Mouse (Mus musculus) gastrocnemius, postnatal 14 days (tissue): ENCODE results near the gene Rrn3. TPM values are rescaled to one million over a fixed set of nuclear protein-coding genes. Genes with fewer than 3 reads are reported as not detected.
"Not testable (repeated sequence)": the region's sequence is repeated elsewhere in the genome, so short reads cannot be mapped to it uniquely, and the experiment has no call there.

ENCODE experiments used
- DNase-seq: peaks from one replicate; pipeline ENCODE4 v3.0.0; 2021; ENCODE audit warnings: mixed read lengths
- intact Hi-C: fragments of 180-260 bp; cut with DNase I; formaldehyde crosslinking; loops from one replicate; pipeline ENCODE4 v1.15.1; 2025; ENCODE audit warnings: low total_unique reads
- long read RNA-seq, 2 experiments: library from polyadenylated mRNA; stranded (forward); transcript quantifications; one replicate each; pipeline ENCODE4 v2.0.0; 2021
- total RNA-seq, 2 experiments: library from RNA; stranded (reverse); gene quantifications; 2 replicates each; pipeline ENCODE4 v1.2.3; 2021

Gene Rrn3
- 10 to 100 TPM; 25.1 to 26.6 TPM for total RNA-seq
- long read RNA-seq, experiment 1, transcript Rrn3-201 (18 exons, 3,582 nt) = major isoform, 21 of 30 reads
- long read RNA-seq, experiment 1, partial matches to known transcripts = 2 of 30 reads
- long read RNA-seq, experiment 1, other reads (novel, unspliced or antisense) = 7 of 30 reads
- long read RNA-seq, experiment 2, transcript Rrn3-201 (18 exons, 3,582 nt) = major isoform, 36 of 46 reads
- long read RNA-seq, experiment 2, partial matches to known transcripts = 2 of 46 reads
- long read RNA-seq, experiment 2, other reads (novel, unspliced or antisense) = 8 of 46 reads

GRCm38 (mm10) chr16:13780353-13781036 is at the start of gene Rrn3:
Gene Rrn3 (plus strand): TSS chr16:13780708.
- intact Hi-C loops = no loop called here
- DNase-seq = peak; percentile 91

GRCm38 (mm10) chr16:13732786-13733185 is 47.7 kb upstream of the Rrn3 start:
- no peak for DNase-seq
- intact Hi-C loops = loop anchor here (10.0 kb wide), 2 partner anchors 198 to 618 kb away; no protein-coding TSS in a partner anchor

DNA sequence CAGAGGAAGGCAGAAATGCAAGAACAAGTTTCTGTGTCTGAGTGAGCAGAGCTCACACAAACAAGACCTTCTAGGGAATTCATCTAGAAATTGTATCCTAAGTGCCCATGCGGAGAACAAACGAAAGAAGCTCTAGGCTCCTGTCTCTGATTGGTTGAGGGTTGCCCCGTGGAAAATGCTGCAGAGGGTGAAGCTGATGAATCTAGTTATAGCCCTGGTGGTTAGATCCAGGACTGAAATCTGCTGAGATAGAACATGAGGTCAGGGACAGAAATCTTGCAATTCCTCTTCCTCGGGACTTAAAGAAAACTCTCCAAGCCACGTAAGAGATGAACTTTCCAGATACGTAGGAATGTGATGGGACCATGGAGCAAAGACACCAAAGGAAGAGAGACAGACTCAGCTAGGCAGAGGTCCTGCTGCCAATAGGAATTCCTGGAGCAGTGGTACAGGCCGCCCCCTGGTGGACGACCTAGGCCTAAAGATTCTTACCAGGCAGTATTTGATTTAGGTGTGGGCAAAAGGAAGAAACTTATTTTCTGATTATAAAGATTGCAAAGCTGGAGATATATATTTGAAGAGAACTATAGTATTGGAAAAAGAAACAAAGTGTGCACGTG is 46.9 kb upstream of the Rrn3 start:
- intact Hi-C loops = loop anchor here (10.0 kb wide), 2 partner anchors 199 to 619 kb away; no protein-coding TSS in a partner anchor
- DNase-seq = peak; percentile 73

DNA sequence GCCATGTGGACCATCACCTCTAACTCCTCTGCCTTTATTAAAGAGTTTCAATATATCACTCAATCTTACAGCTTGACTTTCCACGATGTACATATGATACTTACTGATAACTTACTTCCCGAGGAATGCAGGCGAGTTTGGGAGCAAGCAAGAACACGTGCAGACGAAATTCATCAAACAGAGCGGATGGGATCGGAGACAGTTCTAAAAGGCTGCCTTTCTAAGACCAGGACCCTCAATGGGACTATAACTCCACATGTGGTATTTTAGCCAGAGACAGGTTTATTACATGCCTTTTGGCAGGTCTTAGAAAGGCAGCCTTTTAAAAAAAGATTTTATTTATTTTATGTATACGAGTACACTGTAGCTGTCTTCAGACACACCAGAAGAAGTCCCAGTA is 44.5 kb upstream of the Rrn3 start:
- no peak for DNase-seq
- intact Hi-C loops = loop anchor here (10.0 kb wide), 2 partner anchors 201 to 621 kb away; no protein-coding TSS in a partner anchor

DNA sequence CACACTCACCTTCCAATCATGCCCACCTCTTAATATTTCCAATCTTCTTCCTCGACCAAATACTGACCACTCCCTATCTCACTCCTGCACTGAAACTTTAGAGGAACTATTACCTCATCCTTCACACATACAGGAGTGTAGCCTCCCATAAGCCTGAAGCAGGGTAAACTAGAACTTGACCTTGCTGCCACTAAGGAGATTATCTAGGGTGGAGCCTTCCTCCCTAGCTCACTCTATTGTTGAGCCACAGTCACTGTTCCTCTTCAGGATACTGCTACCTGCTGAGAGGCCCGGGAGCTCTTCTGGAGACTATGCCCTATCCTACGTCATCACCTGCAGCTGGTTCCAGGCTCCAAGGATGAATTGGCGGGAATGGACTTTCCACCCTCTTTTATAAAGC is 41.5 kb upstream of the Rrn3 start:
- intact Hi-C loops = loop anchor here (10.0 kb wide), 2 partner anchors 204 to 624 kb away; no protein-coding TSS in a partner anchor
- DNase-seq = not testable (repeated sequence)

GRCm38 (mm10) chr16:13740844-13741243 is 39.7 kb upstream of the Rrn3 start:
- intact Hi-C loops = no loop called here
- no peak for DNase-seq

GRCm38 (mm10) chr16:13747708-13748107 is 32.8 kb upstream of the Rrn3 start:
- intact Hi-C loops = no loop called here
- no peak for DNase-seq

DNA sequence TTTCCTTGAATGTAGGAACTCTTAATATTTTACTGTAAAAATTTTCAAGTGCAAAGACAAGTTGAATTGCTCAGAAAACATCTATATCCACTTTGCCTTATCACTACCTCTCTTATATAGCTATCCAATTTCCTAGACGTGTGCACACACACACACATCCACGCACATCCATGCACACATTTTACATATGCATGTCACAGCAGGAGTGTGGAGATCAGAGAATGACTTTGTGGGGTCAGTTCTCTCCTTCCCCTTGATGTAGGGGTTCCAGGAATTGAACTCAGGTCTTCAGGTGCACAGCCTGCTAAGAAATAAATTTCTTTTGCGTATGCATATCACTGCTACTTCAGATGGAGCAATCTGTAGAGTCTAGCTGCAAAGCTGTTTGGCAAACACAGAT is 32.4 kb upstream of the Rrn3 start:
- intact Hi-C loops = no loop called here

GRCm38 (mm10) chr16:13748813-13749212 is 31.7 kb upstream of the Rrn3 start:
- DNase-seq, intact Hi-C loops: not testable (repeated sequence)

More for the DNA sequence above, 32.4 kb upstream of the Rrn3 start:
- DNase-seq = no peak

DNA sequence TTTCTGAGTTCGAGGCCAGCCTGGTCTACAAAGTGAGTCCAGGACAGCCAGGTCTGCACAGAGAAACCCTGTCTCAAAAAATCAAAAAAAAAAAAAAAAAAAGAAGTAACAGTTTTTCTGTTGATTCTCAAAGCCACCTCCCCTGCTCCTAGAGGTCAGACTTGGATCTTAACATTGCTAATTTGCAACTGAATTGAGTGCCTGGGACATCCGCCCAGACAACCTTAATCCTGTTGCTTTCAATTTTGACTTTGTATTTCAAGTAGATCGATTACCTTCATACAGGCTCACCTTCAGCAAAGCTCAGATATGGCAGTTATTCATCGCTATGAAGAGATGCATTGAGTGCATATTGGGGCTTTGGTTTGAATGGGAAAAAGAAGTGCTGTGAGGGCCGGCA is 31.2 kb upstream of the Rrn3 start:
- intact Hi-C loops = no loop called here
- no peak for DNase-seq

- intact Hi-C loops = no loop called here
- no peak for DNase-seq
Measured at GRCm38 (mm10) chr16:13749981-13750380, 30.5 kb upstream of the Rrn3 start.

- intact Hi-C loops = no loop called here
- DNase-seq = no peak
Measured at GRCm38 (mm10) chr16:13750626-13751025, 29.9 kb upstream of the Rrn3 start.

DNA sequence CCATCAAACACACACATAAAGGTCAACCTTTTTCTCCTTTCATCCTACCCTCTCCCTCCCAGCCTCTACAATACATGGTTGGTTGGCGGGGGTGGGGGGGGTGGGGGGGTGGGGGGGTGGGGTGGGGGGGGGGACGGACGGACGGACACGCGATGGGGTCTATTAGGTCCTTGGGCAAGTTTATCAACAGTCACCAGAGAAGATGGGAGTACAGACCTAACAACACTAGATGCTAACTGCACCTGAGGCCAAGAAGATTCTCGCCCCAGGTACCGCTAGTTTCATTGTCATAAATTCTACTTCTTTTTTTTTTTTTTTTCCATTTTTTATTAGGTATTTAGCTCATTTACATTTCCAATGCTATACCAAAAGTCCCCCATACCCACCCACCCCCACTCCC is 26.5 kb upstream of the Rrn3 start:
- intact Hi-C loops = no loop called here
- no peak for DNase-seq

DNA sequence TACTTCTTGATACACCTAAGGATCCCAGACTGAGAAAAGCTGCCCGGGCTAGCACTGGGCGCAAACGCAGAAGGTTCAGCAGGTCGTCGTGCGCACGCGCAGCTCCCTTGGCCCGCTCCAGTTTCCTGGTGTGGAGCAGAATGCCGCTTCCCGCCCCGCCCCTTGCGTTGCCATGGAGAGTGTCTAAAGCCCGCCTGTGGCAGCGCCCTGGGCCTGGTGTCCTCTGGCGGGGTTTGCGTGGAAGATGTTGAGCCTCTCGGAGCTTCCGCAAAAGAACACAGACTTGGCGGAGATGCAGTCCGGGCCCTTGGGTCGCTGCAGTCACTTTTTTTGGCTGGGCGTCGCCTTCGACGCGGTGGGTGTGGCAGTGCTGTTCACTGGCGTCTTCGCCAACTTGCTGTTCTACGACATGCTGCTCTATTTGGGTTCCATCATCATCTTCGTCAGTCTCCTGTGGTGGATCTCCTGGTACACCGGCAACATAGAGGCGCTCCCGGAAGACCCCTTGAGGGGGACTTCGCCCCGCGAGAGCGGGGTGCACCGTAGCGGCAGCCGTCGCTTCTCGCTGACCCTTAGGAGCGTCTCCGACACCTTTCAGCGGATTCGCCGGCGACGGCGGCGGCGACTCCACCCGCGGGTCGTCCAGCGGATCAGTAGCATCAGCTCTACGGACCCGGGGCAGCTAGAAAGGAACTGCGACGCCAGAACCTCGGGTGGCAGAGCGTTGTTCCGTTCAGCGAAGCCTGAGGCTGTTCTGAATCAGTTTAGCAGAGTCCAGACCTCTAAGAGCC is 25.9 kb upstream of the Rrn3 start:
- intact Hi-C loops = no loop called here
- DNase-seq = peak; percentile 96

- no peak for DNase-seq
- intact Hi-C loops = no loop called here
Measured at GRCm38 (mm10) chr16:13757823-13758222, 22.7 kb upstream of the Rrn3 start.

DNA sequence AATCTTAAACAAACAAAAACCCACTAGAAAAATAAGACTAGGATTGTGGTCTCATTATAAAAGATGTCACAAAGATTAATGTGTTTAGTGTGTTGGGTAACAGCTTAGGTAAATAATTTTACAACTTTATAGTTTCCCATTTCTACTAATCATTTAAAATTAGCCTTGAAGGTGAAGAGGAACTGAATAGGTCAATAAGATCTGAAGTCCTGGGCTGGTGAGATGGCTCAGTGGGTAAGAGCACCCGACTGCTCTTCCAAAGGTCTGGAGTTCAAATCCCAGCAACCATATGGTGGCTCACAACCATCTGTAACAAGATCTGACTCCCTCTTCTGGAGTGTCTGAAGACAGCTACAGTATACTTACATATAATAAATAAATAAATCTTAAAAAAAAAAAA is 17.7 kb upstream of the Rrn3 start:
- intact Hi-C loops, DNase-seq: not testable (repeated sequence)

GRCm38 (mm10) chr16:13764519-13764918 is 16.0 kb upstream of the Rrn3 start:
- no peak for DNase-seq
- intact Hi-C loops = no loop called here

DNA sequence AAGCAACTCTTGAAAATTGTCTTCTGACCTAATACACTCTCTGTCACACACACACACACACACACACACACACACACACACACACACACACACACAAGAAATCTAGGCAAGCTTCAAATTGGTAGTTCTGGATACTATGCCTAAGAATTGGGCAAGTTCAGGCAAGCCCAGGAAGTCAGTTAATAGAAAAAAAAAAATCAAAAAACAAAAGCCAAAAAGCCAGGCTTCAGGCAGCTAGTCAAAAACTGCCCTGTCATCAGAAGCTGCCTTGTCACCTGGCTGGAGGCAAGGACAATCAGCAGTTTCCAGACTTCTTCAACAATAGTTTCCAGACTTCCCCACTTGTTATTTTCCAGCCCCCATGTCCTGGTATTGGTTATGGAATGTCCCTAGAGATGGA is 14.1 kb upstream of the Rrn3 start:
- DNase-seq = no peak
- intact Hi-C loops = no loop called here

DNA sequence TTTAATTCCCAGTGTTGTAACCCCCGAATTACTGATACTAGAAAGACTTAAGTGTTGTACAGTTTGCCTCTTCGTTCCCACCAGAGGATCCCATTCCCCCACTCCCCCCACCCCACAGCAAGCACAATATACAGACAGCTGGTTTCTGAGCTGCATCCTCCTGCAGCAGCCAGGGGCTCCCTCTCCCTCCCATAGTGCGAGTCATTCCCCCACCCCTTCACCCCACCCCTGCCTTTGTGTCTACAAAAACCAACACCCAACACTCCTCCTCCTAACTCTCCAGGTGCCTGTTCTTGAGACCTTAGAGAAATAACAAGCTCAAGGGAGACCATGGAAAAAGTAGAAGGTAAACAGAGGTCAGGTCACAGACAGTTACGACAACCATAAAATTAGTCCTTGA is 8.9 kb upstream of the Rrn3 start:
- DNase-seq, intact Hi-C loops: not testable (repeated sequence)

- DNase-seq, intact Hi-C loops: not testable (repeated sequence)
Measured at GRCm38 (mm10) chr16:13772051-13772450, 8.5 kb upstream of the Rrn3 start.
